Mouse (Mus musculus): Measurements from ENCODE around the gene Tex2. TPM values are rescaled to one million over a fixed set of nuclear protein-coding genes. Genes with fewer than 3 reads are reported as not detected.
A peak's percentile ranks its signal among the peaks of the same experiment; 100 is the strongest.

Gene Tex2
- polyA plus RNA-seq, 1 experiment from 2014 or later = 39.5 TPM

DNA sequence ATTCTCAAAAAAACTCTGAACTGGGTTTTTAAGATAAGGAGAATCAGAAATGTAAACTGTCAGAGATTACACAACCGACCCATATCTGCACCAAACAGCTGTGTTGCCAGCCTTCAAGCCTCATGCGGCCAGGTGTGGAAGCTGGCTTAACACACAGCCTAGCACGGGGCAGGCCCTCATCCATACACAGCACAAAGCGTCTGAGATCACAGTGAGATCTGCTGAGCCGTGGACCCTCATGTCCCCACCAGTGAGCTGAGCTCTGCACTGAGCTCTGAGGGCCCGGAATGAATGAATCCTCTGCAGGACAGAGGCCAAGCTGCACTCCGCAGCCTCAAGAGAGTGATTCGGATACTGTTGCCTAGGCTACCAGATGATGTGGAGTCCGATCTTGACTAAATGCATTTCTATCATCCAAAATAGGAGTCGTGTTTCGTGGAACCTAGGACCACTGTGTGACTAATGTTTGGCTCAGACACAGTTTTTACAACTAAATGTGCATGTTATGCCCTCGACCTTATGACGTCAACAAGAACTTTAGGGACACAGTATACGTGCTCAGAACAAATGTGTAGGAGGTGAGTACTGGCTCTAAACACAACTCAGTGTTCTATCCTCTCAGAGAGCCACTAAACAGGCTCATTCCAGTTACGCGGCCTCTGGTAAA lies 98.0 kb downstream of the Tex2 start:
- no peaks in the 10 kb centered on the region for H3K36me3 ChIP-seq (ENCODE audit: control insufficient read depth, insufficient read depth, low read length)
- no peak overlapping the region for H3K4me2 ChIP-seq (ENCODE audit: low read depth, low read length)
- peaks cover 6% of the 10 kb centered on the region; the same call in 1 of the 2 replicates for H3K4me1 ChIP-seq (ENCODE audit: control insufficient read depth, insufficient read depth, low read length)
- peak; percentile 60; the same call in 1 of the 2 replicates for ATAC-seq (ENCODE audit: low read depth)
- no peak overlapping the region for H3K27ac ChIP-seq (ENCODE audit: low read depth, low read length)
- WGBS = 54% methylated on average over 16 of the region's 16 CpGs
- 0 out of 2 replicates have a peak overlapping the region, but pooled peaks have one; percentile 0 for H3K9ac ChIP-seq (replicated peaks; ENCODE audit: low read depth, low read length)
- H3K9me3 ChIP-seq (ENCODE audit: control insufficient read depth, low read length) = no peaks in the 10 kb centered on the region
- no peaks in the 10 kb centered on the region for H3K27me3 ChIP-seq (ENCODE audit: control insufficient read depth, insufficient read depth, low read length)
- no peak overlapping the region for H3K4me3 ChIP-seq (ENCODE audit: low read depth, low read length)

DNA sequence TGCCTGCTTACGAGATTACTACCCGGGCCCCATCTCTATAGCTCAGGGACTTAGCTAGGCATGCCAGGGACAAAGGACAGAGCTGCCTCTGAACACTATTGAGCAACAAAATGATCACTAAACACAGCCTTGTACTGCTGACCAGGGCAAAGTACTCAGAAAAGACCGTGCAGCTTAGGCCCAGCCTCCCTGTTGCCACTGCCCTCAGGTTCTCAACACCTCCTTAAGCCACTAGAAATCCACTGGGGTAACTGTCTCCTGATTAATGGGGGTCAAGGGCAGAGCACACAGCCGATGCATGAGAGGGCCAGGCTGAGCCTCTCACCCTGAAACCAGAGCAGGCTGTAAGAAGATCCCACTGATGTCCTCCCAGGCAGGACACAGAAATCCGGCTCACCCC lies 98.8 kb downstream of the Tex2 start:
- Histone ChIP-seq H3K4me1 (ENCODE audit: control insufficient read depth, insufficient read depth, low read length) (peaks cover 5% of the 10 kb centered on the region; the same call in 1 of the 2 replicates), H3K9me3 (ENCODE audit: control insufficient read depth, low read length) (no peaks in the 10 kb centered on the region), H3K27ac (ENCODE audit: low read depth, low read length) (no peak overlapping the region), H3K4me2 (ENCODE audit: low read depth, low read length) (no peak overlapping the region), H3K9ac (replicated peaks; ENCODE audit: low read depth, low read length) (no peak overlapping the region), H3K27me3 (ENCODE audit: control insufficient read depth, insufficient read depth, low read length) (no peaks in the 10 kb centered on the region), H3K4me3 (ENCODE audit: low read depth, low read length) (no peak overlapping the region), H3K36me3 (ENCODE audit: control insufficient read depth, insufficient read depth, low read length) (no peaks in the 10 kb centered on the region)
- 55% methylated on average over 5 of the region's 5 CpGs for WGBS
- no peak for ATAC-seq (ENCODE audit: low read depth)

DNA sequence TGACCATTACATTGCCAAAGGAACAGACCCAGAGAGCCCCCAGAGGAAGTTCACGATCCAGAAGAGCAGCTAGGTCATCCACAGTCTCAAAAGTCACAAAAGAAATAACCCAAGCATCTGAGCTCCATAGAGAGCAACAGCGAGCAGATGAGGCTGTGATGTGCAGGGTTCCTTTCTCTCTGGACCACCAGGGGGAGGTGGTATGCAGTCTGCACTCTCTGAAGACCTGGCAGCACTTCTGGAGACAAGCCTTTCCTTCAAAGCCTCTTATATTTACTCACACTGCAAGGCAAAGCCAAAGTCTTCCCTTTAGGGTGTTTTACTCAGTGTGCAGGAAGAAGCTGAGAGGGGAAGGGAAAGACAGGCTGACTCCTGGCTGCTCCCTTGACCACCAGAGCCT lies 100.1 kb downstream of the Tex2 start:
- Histone ChIP-seq H3K9me3 (ENCODE audit: control insufficient read depth, low read length) (no peaks in the 10 kb centered on the region), H3K27me3 (ENCODE audit: control insufficient read depth, insufficient read depth, low read length) (no peaks in the 10 kb centered on the region), H3K9ac (replicated peaks; ENCODE audit: low read depth, low read length) (no peak overlapping the region), H3K4me3 (ENCODE audit: low read depth, low read length) (no peak overlapping the region), H3K36me3 (ENCODE audit: control insufficient read depth, insufficient read depth, low read length) (0 out of 2 replicates have a peak, but pooled peaks cover 5% of the 10 kb centered on the region), H3K4me2 (ENCODE audit: low read depth, low read length) (no peak overlapping the region), H3K27ac (ENCODE audit: low read depth, low read length) (no peak overlapping the region), H3K4me1 (ENCODE audit: control insufficient read depth, insufficient read depth, low read length) (peaks cover 5% of the 10 kb centered on the region; the same call in 1 of the 2 replicates)
- WGBS = 34% methylated on average over 2 of the region's 2 CpGs
- ATAC-seq (ENCODE audit: low read depth) = no peak

DNA sequence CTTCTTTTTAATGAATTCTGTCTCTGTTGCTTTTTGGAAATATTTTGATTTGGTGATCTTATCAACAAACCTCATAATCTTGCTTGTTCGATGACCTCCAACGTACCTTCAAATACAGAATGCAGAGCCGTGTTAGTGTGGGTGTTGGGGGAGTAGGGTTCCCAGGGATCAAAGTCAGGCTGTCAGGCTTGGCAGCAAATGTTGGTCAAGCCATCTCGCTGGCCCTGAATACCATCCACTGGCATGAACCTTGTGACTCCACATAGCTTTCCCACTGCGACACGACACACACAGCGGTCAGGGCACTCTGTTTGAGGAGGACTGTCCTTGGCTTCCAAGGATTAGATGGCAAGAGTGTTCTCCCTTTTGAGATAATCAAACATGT lies 101.2 kb downstream of the Tex2 start:
- 96% methylated on average over 7 of the region's 7 CpGs for WGBS

DNA sequence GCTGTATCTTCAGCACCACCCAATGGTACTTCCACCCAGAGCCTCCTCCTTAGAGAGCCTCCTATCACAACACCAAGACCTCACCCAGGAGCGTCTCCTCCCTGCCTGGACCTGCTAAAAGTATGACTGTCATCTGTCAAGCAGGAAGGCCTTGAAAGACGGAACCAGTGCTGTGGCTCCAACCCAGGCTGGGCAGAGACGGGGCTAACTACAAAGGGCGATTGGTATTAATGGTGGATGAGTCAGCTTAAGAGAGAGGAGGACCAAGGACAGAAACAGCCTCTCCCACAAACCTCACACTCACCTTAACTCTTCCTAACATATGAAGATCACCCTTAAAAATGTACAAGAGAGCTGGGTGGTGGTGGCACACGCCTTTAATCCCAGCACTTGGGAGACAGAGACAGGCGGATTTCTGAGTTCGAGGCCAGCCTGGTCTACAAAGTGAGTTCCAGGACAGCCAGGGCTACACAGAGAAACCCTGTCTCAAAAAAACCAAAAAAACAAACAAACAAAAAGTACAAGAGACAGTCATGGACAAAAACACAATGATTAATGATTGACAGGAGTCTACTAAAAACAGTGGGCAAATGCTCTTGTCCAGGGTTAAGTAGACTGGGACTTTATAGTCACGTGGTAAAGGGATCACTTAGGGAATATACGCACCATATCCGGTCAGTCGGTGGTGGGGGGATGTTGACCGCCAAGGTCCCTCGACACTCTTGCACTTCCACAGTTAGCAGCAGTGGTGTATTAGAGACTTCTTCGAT lies 101.8 kb downstream of the Tex2 start:
- Histone ChIP-seq H3K4me1 (ENCODE audit: control insufficient read depth, insufficient read depth, low read length) (peaks cover 5% of the 10 kb centered on the region; the same call in 1 of the 2 replicates), H3K27me3 (ENCODE audit: control insufficient read depth, insufficient read depth, low read length) (no peaks in the 10 kb centered on the region), H3K36me3 (ENCODE audit: control insufficient read depth, insufficient read depth, low read length) (0 out of 2 replicates have a peak, but pooled peaks cover 8% of the 10 kb centered on the region), H3K9me3 (ENCODE audit: control insufficient read depth, low read length) (no peaks in the 10 kb centered on the region), H3K9ac (replicated peaks; ENCODE audit: low read depth, low read length) (no peak overlapping the region), H3K4me2 (ENCODE audit: low read depth, low read length) (no peak overlapping the region), H3K4me3 (ENCODE audit: low read depth, low read length) (no peak overlapping the region), H3K27ac (ENCODE audit: low read depth, low read length) (no peak overlapping the region)
- WGBS = 93% methylated on average over 14 of the region's 14 CpGs
- ATAC-seq (ENCODE audit: low read depth) = no peak

More for the DNA sequence above, 101.2 kb downstream of the Tex2 start:
- no peak overlapping the region for H3K27ac ChIP-seq (ENCODE audit: low read depth, low read length)
- no peaks in the 10 kb centered on the region for H3K9me3 ChIP-seq (ENCODE audit: control insufficient read depth, low read length)
- H3K27me3 ChIP-seq (ENCODE audit: control insufficient read depth, insufficient read depth, low read length) = no peaks in the 10 kb centered on the region
- H3K4me3 ChIP-seq (ENCODE audit: low read depth, low read length) = no peak overlapping the region
- H3K4me1 ChIP-seq (ENCODE audit: control insufficient read depth, insufficient read depth, low read length) = peaks cover 5% of the 10 kb centered on the region; the same call in 1 of the 2 replicates
- H3K4me2 ChIP-seq (ENCODE audit: low read depth, low read length) = no peak overlapping the region
- 0 out of 2 replicates have a peak, but pooled peaks cover 8% of the 10 kb centered on the region for H3K36me3 ChIP-seq (ENCODE audit: control insufficient read depth, insufficient read depth, low read length)
- no peak overlapping the region for H3K9ac ChIP-seq (replicated peaks; ENCODE audit: low read depth, low read length)
- ATAC-seq (ENCODE audit: low read depth) = no peak

DNA sequence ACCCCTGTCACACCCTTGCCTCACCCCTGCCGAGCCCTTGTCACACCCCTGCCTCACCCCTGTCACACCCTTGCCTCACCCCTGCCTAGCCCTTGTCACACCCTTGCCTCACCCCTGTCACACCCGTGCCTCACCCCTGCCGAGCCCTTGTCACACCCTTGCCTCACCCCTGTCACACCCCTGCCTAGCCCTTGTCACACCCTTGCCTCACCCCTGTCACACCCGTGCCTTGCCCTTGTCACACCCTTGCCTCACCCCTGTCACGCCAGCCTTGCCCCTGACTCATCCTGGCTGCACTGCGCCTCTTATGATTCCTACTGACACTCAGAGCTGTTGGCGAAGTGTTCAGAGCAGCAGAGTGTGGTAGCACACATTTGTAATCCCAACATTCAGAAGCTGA lies 105.6 kb downstream of the Tex2 start:
- H3K9ac ChIP-seq (replicated peaks; ENCODE audit: low read depth, low read length) = no peak overlapping the region
- H3K4me1 ChIP-seq (ENCODE audit: control insufficient read depth, insufficient read depth, low read length) = no peaks in the 10 kb centered on the region
- no peak overlapping the region for H3K4me3 ChIP-seq (ENCODE audit: low read depth, low read length)
- 90% methylated on average over 7 of the region's 7 CpGs for WGBS
- no peaks in the 10 kb centered on the region for H3K27me3 ChIP-seq (ENCODE audit: control insufficient read depth, insufficient read depth, low read length)
- H3K4me2 ChIP-seq (ENCODE audit: low read depth, low read length) = no peak overlapping the region
- H3K9me3 ChIP-seq (ENCODE audit: control insufficient read depth, low read length) = no peaks in the 10 kb centered on the region
- H3K27ac ChIP-seq (ENCODE audit: low read depth, low read length) = no peak overlapping the region
- ATAC-seq (ENCODE audit: low read depth) = no peak
- 0 out of 2 replicates have a peak, but pooled peaks cover 8% of the 10 kb centered on the region for H3K36me3 ChIP-seq (ENCODE audit: control insufficient read depth, insufficient read depth, low read length)

DNA sequence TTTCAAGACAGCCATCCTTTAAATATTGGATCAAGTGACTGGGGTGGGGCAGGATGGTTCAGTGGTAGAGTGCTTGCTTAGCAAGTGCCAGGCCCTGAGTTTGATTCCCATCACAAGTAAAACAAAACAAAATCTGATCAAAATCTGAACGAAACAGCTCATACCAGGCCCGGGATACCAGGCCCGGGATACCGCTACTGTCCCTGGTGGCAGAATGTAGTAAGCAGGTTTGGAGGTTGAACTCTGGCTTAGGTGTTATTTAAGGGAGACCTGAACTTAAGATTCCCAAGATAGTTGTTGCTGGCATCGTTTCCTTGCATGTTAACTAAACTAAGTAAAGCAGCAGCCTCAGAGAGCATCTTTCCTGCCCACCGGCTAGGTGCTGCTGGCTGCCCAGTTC lies 107.0 kb downstream of the Tex2 start:
- WGBS = 88% methylated on average over 6 of the region's 6 CpGs
- H3K9ac ChIP-seq (replicated peaks; ENCODE audit: low read depth, low read length) = no peak overlapping the region

DNA sequence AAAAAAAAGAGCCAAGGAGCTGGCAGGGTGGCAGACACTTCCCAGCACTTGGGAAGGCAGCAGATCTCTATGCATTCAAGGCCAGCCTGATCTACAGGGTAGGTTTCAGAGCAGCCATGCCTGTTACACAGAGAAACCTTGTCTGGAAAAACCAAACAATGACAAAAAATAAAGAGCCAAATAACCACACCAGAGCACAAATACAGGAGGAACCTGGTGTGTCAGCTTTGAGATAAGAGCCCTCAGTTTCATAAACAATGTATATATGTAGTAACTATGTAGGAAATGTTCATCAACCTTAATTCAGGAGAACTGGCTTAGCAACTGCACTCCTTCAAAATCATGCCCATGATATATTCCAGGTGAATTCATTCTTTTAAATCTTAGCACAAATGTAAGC lies 109.1 kb downstream of the Tex2 start:
- Histone ChIP-seq H3K36me3 (ENCODE audit: control insufficient read depth, insufficient read depth, low read length) (0 out of 2 replicates have a peak, but pooled peaks cover 5% of the 10 kb centered on the region), H3K4me3 (ENCODE audit: low read depth, low read length) (no peak overlapping the region), H3K4me2 (ENCODE audit: low read depth, low read length) (no peak overlapping the region), H3K27me3 (ENCODE audit: control insufficient read depth, insufficient read depth, low read length) (no peaks in the 10 kb centered on the region), H3K27ac (ENCODE audit: low read depth, low read length) (no peak overlapping the region), H3K9me3 (ENCODE audit: control insufficient read depth, low read length) (no peaks in the 10 kb centered on the region), H3K9ac (replicated peaks; ENCODE audit: low read depth, low read length) (no peak overlapping the region), H3K4me1 (ENCODE audit: control insufficient read depth, insufficient read depth, low read length) (0 out of 2 replicates have a peak, but pooled peaks cover 8% of the 10 kb centered on the region)
- ATAC-seq (ENCODE audit: low read depth) = no peak

More for the DNA sequence above, 107.0 kb downstream of the Tex2 start:
- Histone ChIP-seq H3K4me2 (ENCODE audit: low read depth, low read length) (no peak overlapping the region), H3K36me3 (ENCODE audit: control insufficient read depth, insufficient read depth, low read length) (0 out of 2 replicates have a peak, but pooled peaks cover 8% of the 10 kb centered on the region), H3K27ac (ENCODE audit: low read depth, low read length) (no peak overlapping the region), H3K4me3 (ENCODE audit: low read depth, low read length) (no peak overlapping the region), H3K4me1 (ENCODE audit: control insufficient read depth, insufficient read depth, low read length) (0 out of 2 replicates have a peak, but pooled peaks cover 8% of the 10 kb centered on the region), H3K27me3 (ENCODE audit: control insufficient read depth, insufficient read depth, low read length) (no peaks in the 10 kb centered on the region), H3K9me3 (ENCODE audit: control insufficient read depth, low read length) (no peaks in the 10 kb centered on the region)
- no peak for ATAC-seq (ENCODE audit: low read depth)

DNA sequence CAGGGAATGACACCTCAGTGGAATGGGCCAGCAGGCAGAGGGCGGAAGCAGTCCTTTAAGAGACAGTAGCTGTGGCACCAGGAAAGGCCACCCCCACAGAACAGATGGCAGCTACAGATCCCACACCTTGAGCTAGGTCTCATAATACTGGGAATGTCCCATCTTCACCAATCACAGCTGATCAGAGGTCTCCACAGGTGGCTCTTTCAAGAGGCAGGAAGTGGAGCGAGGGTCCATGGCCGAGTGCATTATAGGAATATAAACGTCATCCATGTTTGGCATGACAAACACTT lies 109.9 kb downstream of the Tex2 start:
- Histone ChIP-seq H3K4me1 (ENCODE audit: control insufficient read depth, insufficient read depth, low read length) (0 out of 2 replicates have a peak, but pooled peaks cover 8% of the 10 kb centered on the region), H3K36me3 (ENCODE audit: control insufficient read depth, insufficient read depth, low read length) (0 out of 2 replicates have a peak, but pooled peaks cover 3% of the 10 kb centered on the region), H3K27ac (ENCODE audit: low read depth, low read length) (no peak overlapping the region), H3K9ac (replicated peaks; ENCODE audit: low read depth, low read length) (no peak overlapping the region), H3K4me2 (ENCODE audit: low read depth, low read length) (no peak overlapping the region), H3K27me3 (ENCODE audit: control insufficient read depth, insufficient read depth, low read length) (no peaks in the 10 kb centered on the region), H3K9me3 (ENCODE audit: control insufficient read depth, low read length) (no peaks in the 10 kb centered on the region), H3K4me3 (ENCODE audit: low read depth, low read length) (no peak overlapping the region)
- ATAC-seq (ENCODE audit: low read depth) = no peak
- WGBS = 86% methylated on average over 4 of the region's 4 CpGs

Measured in neural tube, embryonic 14.5 days (tissue).